ENCODE assay signal across 20 mouse cellular contexts in genomic region chr6:54387044-54387443, GRCm38 (mm10). TPM values are rescaled to one million over a fixed set of nuclear protein-coding genes. Genes with fewer than 3 reads are reported as not detected.
DNase-seq lines count a peak whose midpoint lies in the region; ATAC-seq and TF ChIP-seq lines count a peak whose summit lies in the region.
"Had no signal": no experiment of that assay in that cellular context is flagged by ENCODE, and none has a peak within 500 bp of the region (broad histone marks: within the 10 kb centered on the region; RNA-seq: fewer than 3 reads in every experiment).

No protein-coding gene starts in this region.

- no peaks in the 10 kb centered on the region for H3K36me3 ChIP-seq in embryonic facial prominence, embryonic 14.5 days (ENCODE audit: control insufficient read depth, insufficient read depth, low read length)
- H3K36me3 ChIP-seq: forebrain, embryonic 12.5 days; G1E; heart, embryonic 12.5 days; hindbrain, embryonic 15.5 days had no signal

- intact Hi-C loops in gastrocnemius, adult 2 months (cut with DNase I): no loop called here

- ATAC-seq in embryonic facial prominence, embryonic 14.5 days (ENCODE audit: low read depth): no peak
- ATAC-seq in megakaryocyte progenitor cell, adult 5-6 weeks (replicated peaks; ENCODE audit: poor library complexity): no peak
- ATAC-seq: CD4-positive, CD25-positive, alpha-beta regulatory T cell, adult 4 months had no signal

- H3K9ac ChIP-seq in embryonic facial prominence, embryonic 14.5 days (ENCODE audit: low read depth, low read length): no peak overlapping the region
- H3K9ac ChIP-seq: forebrain, embryonic 12.5 days; heart, embryonic 12.5 days; hindbrain, embryonic 15.5 days had no signal

- peak overlapping the region; percentile 51 for H3K27ac ChIP-seq in gastrocnemius, adult 2 months
- peak overlapping the region; percentile 12 for H3K27ac ChIP-seq in cortical plate, adult 2 months (ENCODE audit: insufficient read depth, low read length)
- H3K27ac ChIP-seq in embryonic facial prominence, embryonic 14.5 days (replicated peaks; ENCODE audit: low read depth, low read length): peak overlapping the region; percentile 29; the same call in 1 of the 2 replicates
- H3K27ac ChIP-seq in olfactory bulb, adult 2 months (ENCODE audit: insufficient read depth, low read depth, low read length): peak overlapping the region; percentile 16; the same call in 1 of the 2 replicates
- H3K27ac ChIP-seq: forebrain, embryonic 12.5 days; hindbrain, embryonic 15.5 days had no signal

- no peak for DNase-seq in gastrocnemius, adult 2 months
- DNase-seq in gastrocnemius, postnatal 4 days (ENCODE audit: low spot score in 2 of 2): no peak
- no peak for DNase-seq in embryonic facial prominence, embryonic 14.5 days (ENCODE audit: low spot score)
- no peak for DNase-seq in spleen, postnatal 10 days (ENCODE audit: low spot score in 2 of 2)
- DNase-seq: adrenal gland, adult 8-10 months; adrenal gland, postnatal 36 days; B cell, adult 2 months; cerebellum, adult 8-10 months; cerebellum, postnatal 14 days; gastrocnemius, postnatal 14 days had no signal

- H3K9me3 ChIP-seq in embryonic facial prominence, embryonic 14.5 days (ENCODE audit: control insufficient read depth, low read length): no peaks in the 10 kb centered on the region
- H3K9me3 ChIP-seq: forebrain, embryonic 12.5 days; heart, embryonic 12.5 days; hindbrain, embryonic 15.5 days had no signal

- H3K4me2 ChIP-seq in embryonic facial prominence, embryonic 14.5 days (ENCODE audit: low read depth, low read length): no peak overlapping the region
- H3K4me2 ChIP-seq: forebrain, embryonic 12.5 days; heart, embryonic 12.5 days; hindbrain, embryonic 15.5 days had no signal

- H3K4me3 ChIP-seq in gastrocnemius, adult 2 months: no peak overlapping the region
- H3K4me3 ChIP-seq in cortical plate, adult 2 months (ENCODE audit: insufficient read depth, low read length): no peak overlapping the region
- H3K4me3 ChIP-seq in embryonic facial prominence, embryonic 14.5 days (ENCODE audit: low read depth, low read length): no peak overlapping the region
- H3K4me3 ChIP-seq in olfactory bulb, adult 2 months (ENCODE audit: insufficient read depth, low read depth, low read length): no peak overlapping the region
- H3K4me3 ChIP-seq: forebrain, embryonic 12.5 days; heart, embryonic 12.5 days; hindbrain, embryonic 15.5 days had no signal

- no peak for TF ChIP-seq POLR2A in cortical plate, adult 2 months (IDR thresholded peaks at IDR 0.05; ENCODE audit: extremely low read depth, insufficient read depth, low read length)
- TF ChIP-seq POLR2A in olfactory bulb, adult 2 months (IDR thresholded peaks at IDR 0.05; ENCODE audit: insufficient read depth, low read depth, low read length): no peak

- H3K27me3 ChIP-seq in embryonic facial prominence, embryonic 14.5 days (replicated peaks; ENCODE audit: control insufficient read depth, insufficient read depth, low read length): no peaks in the 10 kb centered on the region
- H3K27me3 ChIP-seq: forebrain, embryonic 12.5 days; heart, embryonic 12.5 days had no signal

- TF ChIP-seq CTCF in gastrocnemius, adult 2 months (IDR thresholded peaks at IDR 0.05): no peak
- no peak for TF ChIP-seq CTCF in cortical plate, adult 2 months (IDR thresholded peaks at IDR 0.05; ENCODE audit: extremely low read depth, insufficient read depth, low read length)
- no peak for TF ChIP-seq CTCF in olfactory bulb, adult 2 months (IDR thresholded peaks at IDR 0.05; ENCODE audit: insufficient read depth, low read depth, low read length)

- peaks cover 14% of the 10 kb centered on the region for H3K4me1 ChIP-seq in cortical plate, adult 2 months (ENCODE audit: control insufficient read depth, insufficient read depth, low read length)
- peaks cover 31% of the 10 kb centered on the region for H3K4me1 ChIP-seq in embryonic facial prominence, embryonic 14.5 days (ENCODE audit: control insufficient read depth, insufficient read depth, low read length)
- H3K4me1 ChIP-seq in olfactory bulb, adult 2 months (ENCODE audit: control insufficient read depth, insufficient read depth, low read length): peaks cover 17% of the 10 kb centered on the region

- 82% methylated on average over 3 of the region's 3 CpGs for WGBS in embryonic facial prominence, embryonic 14.5 days
- WGBS in olfactory bulb, adult 2 months: 92% methylated on average over 3 of the region's 3 CpGs

RNA-seq across cellular contexts. Expression of gene Wipf3, which starts 42.4 kb away (rescaled TPM):
- total RNA-seq in gastrocnemius, adult 2 months (2021): 10 to 100 TPM; 11.3 to 14.3 TPM
- 1 to 10 TPM; 7.1 to 7.5 TPM for total RNA-seq in gastrocnemius, postnatal 4 days (2021)
- polyA plus RNA-seq in cortical plate, adult 2 months (2012; rRNA removed): 46.6 and 72.7 TPM in 2 replicates
- 1.5 and 1.7 TPM in 2 replicates for polyA plus RNA-seq in embryonic facial prominence, embryonic 14.5 days (2014; fragmentation: Nextera tagmentation; extraction: Ambion mirVana)
- not detected in 2 replicates for polyA plus RNA-seq in olfactory bulb, adult 2 months (2012; ENCODE audit: insufficient read depth, insufficient read length, low replicate concordance, missing spikeins)
- total RNA-seq in megakaryocyte progenitor cell, adult 5-6 weeks (2015): not detected in 2 replicates
- not detected in 2 replicates for total RNA-seq in megakaryocyte progenitor cell, adult 5-6 weeks (2017)
- total RNA-seq: common myeloid progenitor, adult 5-6 weeks; granulocyte monocyte progenitor cell, adult 5-6 weeks had no signal
- polyA plus RNA-seq: CD4-positive, CD25-positive, alpha-beta regulatory T cell, adult 4 months; G1E had no signal

Comparison
In these comparisons a context has a peak if more than half of its experiments do, and no peak if none do; other contexts are left out.
1. RNA of gene Wipf3, which starts 42.4 kb away (total RNA-seq): 11.3 to 14.3 TPM in gastrocnemius, adult 2 months and 7.1 to 7.5 TPM in gastrocnemius, postnatal 4 days; not detected in megakaryocyte progenitor cell, adult 5-6 weeks; every median in the first group is over 4 times any median in the second.
2. Peak in every context shown above with its lines, with median percentiles within 50 percentile points of each other: H3K27ac ChIP-seq.